Mouse (Mus musculus): ENCODE results near the gene Tfrc. TPM values are rescaled to one million over a fixed set of nuclear protein-coding genes. Genes with fewer than 3 reads are reported as not detected.

The Tfrc gene
- total and polyA plus RNA-seq, 3 experiments, result 190 to 840 (median 358) TPM

- TF ChIP-seq ELF1 (IDR thresholded peaks at IDR 0.05; ENCODE audit: low read depth, low read length) (peak; percentile 56), ZMIZ1 (IDR thresholded peaks at IDR 0.05; ENCODE audit: low read depth, low read length) (no peak), CTCF (conservative IDR thresholded peaks at IDR 0.05 in 1 of 2, IDR thresholded peaks at IDR 0.05 in 1 of 2; ENCODE audit: low read depth in 2 of 2, low read length in 2 of 2) (peak in 1 of 2 experiments; percentile 0; a peak in 1 of 4 replicates), MYC (IDR thresholded peaks at IDR 0.05; ENCODE audit: low read depth, low read length) (no peak), SMC3 (IDR thresholded peaks at IDR 0.05; ENCODE audit: low read depth, low read length) (no peak), ZC3H11A (IDR thresholded peaks at IDR 0.05; ENCODE audit: low read depth, low read length) (no peak), KAT2A (IDR thresholded peaks at IDR 0.05; ENCODE audit: insufficient replicate concordance, low read length) (no peak), CHD2 (IDR thresholded peaks at IDR 0.05; ENCODE audit: low read length) (no peak), POLR2AphosphoS2 (IDR thresholded peaks at IDR 0.05; ENCODE audit: low read depth, low read length) (no peak), ZNF384 (IDR thresholded peaks at IDR 0.05; ENCODE audit: low read depth, low read length) (peak; percentile 95), ETS1 (conservative IDR thresholded peaks at IDR 0.05; ENCODE audit: low read depth, low read length) (no peak)
These were observed 34.9 kb downstream of the Tfrc start, which contains the start of gene Tnk2 (continued) for GRCm38 (mm10) chr16:32643661-32644061.

- peaks cover 15 to 50% of the 10 kb centered on the region in 2 experiments for H3K4me1 ChIP-seq (ENCODE audit: control insufficient read depth in 1 of 2, insufficient read depth in 2 of 2)
- peak overlapping the region; percentile 41 to 71 (median 68) for H3K4me3 ChIP-seq (replicated peaks in 1 of 3; ENCODE audit: low read depth in 2 of 3, low read length in 2 of 3, poor library complexity in 1 of 3)
- TF ChIP-seq MAZ (IDR thresholded peaks at IDR 0.05; ENCODE audit: low read depth, low read length) (0 out of 2 replicates have a peak, but pooled peaks have one; percentile 16), USF2 (conservative IDR thresholded peaks at IDR 0.05; ENCODE audit: low read depth, low read length) (no peak), BHLHE40 (IDR thresholded peaks at IDR 0.05; ENCODE audit: low read depth, low read length) (peak; percentile 48; the same call in 1 of the 2 replicates), UBTF (IDR thresholded peaks at IDR 0.05; ENCODE audit: low read depth, low read length) (peak; percentile 24)
- H3K27ac ChIP-seq (ENCODE audit: insufficient read depth, low read depth), result no peak overlapping the region
- dilution Hi-C loops (cut with MboI; ENCODE audit: extremely low pct_ligation_motif_present, extremely low pct_unique_long_range_greater_than_20kb, low sequenced_read_pairs) (no loop called here), in situ Hi-C loops (cut with MboI; ENCODE audit: low pct_ligation_motif_present, low pct_unique_long_range_greater_than_20kb, low sequenced_read_pairs) (no loop called here)
- peak overlapping the region; percentile 86 for H3K4me2 ChIP-seq (ENCODE audit: insufficient read depth, low read depth, poor library complexity, severe bottlenecking)
- peaks cover 7% of the 10 kb centered on the region; the same call in 1 of the 2 replicates for H3K79me2 ChIP-seq (replicated peaks; ENCODE audit: control insufficient read depth, extremely low read depth, insufficient read depth, poor library complexity, severe bottlenecking)
- DNase-seq (ENCODE audit: extremely low read depth), result no peak
- H3K9me3 ChIP-seq (replicated peaks; ENCODE audit: low read length), result no peaks in the 10 kb centered on the region
- peaks cover 0 to 13% of the 10 kb centered on the region in 2 experiments for H3K36me3 ChIP-seq (replicated peaks in 1 of 2; ENCODE audit: control insufficient read depth in 1 of 2, insufficient read depth in 1 of 2, low read length in 1 of 2)
- peak overlapping the region; percentile 87 for H3K9ac ChIP-seq (ENCODE audit: insufficient read depth, low read depth)
- no peaks in the 10 kb centered on the region for H3K27me3 ChIP-seq (replicated peaks)
These were observed 35.5 kb downstream of the Tfrc start for GRCm38 (mm10) chr16:32644069-32644800.

DNA sequence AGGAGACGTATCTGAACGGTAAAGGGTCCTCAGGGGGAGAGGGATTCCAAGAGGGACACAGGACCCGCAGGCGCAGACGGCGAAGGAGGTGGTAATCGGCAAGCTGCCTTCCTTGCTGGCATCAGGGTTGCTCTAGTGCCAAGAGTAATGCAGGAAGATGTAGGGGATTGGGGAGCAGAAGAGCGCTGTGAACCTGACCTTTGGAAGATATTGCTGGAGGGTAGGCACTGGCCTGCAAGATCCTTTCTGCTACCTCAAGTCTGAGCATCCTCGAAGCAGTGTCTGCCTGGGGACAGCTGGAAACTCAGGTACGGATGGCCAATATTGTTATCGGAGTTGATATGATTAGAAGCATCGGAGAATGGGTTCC, 36.1 kb downstream of the Tfrc start:
- dilution Hi-C loops (cut with MboI; ENCODE audit: extremely low pct_ligation_motif_present, extremely low pct_unique_long_range_greater_than_20kb, low sequenced_read_pairs) (no loop called here), in situ Hi-C loops (cut with MboI; ENCODE audit: low pct_ligation_motif_present, low pct_unique_long_range_greater_than_20kb, low sequenced_read_pairs) (no loop called here)
- TF ChIP-seq MAX (IDR thresholded peaks at IDR 0.05; ENCODE audit: low read length) (no peak), MXI1 (IDR thresholded peaks at IDR 0.05; ENCODE audit: low read depth, low read length) (peak; percentile 16; the same call in 1 of the 2 replicates), POLR2AphosphoS2 (IDR thresholded peaks at IDR 0.05; ENCODE audit: low read depth, low read length) (no peak), CTCF (conservative IDR thresholded peaks at IDR 0.05 in 1 of 2, IDR thresholded peaks at IDR 0.05 in 1 of 2; ENCODE audit: low read depth in 2 of 2, low read length in 2 of 2) (no peak), USF2 (conservative IDR thresholded peaks at IDR 0.05; ENCODE audit: low read depth, low read length) (no peak), GABPA (IDR thresholded peaks at IDR 0.05; ENCODE audit: insufficient replicate concordance, low read depth, low read length) (no peak), TCF12 (IDR thresholded peaks at IDR 0.05; ENCODE audit: low read depth, low read length) (no peak)
- H3K36me3 ChIP-seq (replicated peaks in 1 of 2; ENCODE audit: control insufficient read depth in 1 of 2, insufficient read depth in 1 of 2, low read length in 1 of 2), result peaks cover 0 to 13% of the 10 kb centered on the region in 2 experiments
- H3K4me1 ChIP-seq (ENCODE audit: control insufficient read depth in 1 of 2, insufficient read depth in 2 of 2), result peaks cover 15 to 55% of the 10 kb centered on the region in 2 experiments
- H3K27me3 ChIP-seq (replicated peaks), result no peaks in the 10 kb centered on the region
- H3K4me3 ChIP-seq (replicated peaks in 1 of 3; ENCODE audit: low read depth in 2 of 3, low read length in 2 of 3, poor library complexity in 1 of 3), result peak overlapping the region; percentile 41 to 71 (median 68)
- H3K4me2 ChIP-seq (ENCODE audit: insufficient read depth, low read depth, poor library complexity, severe bottlenecking), result peak overlapping the region; percentile 86
- peak overlapping the region; percentile 87; the same call in 1 of the 2 replicates for H3K9ac ChIP-seq (ENCODE audit: insufficient read depth, low read depth)
- DNase-seq (ENCODE audit: extremely low read depth), result no peak
- H3K9me3 ChIP-seq (replicated peaks; ENCODE audit: low read length), result no peaks in the 10 kb centered on the region
- H3K27ac ChIP-seq (ENCODE audit: insufficient read depth, low read depth), result no peak overlapping the region
- peaks cover 7% of the 10 kb centered on the region; the same call in 1 of the 2 replicates for H3K79me2 ChIP-seq (replicated peaks; ENCODE audit: control insufficient read depth, extremely low read depth, insufficient read depth, poor library complexity, severe bottlenecking)
